Mouse (Mus musculus) hindbrain, embryonic 13.5 days (tissue): Measurements from ENCODE around the gene Pwwp2a. TPM values are rescaled to one million over a fixed set of nuclear protein-coding genes. Genes with fewer than 3 reads are reported as not detected.
A peak's percentile ranks its signal among the peaks of the same experiment; 100 is the strongest.

Source experiments
- ATAC-seq: fragments of 200-750 bp; cut with Nextera tagmentation; 2 replicates; pipeline ENCODE4 v1.8.0; 2017; ENCODE audit warnings: moderate TSS enrichment; ENCODE audit not compliant: low FRiP score
- H3K27ac ChIP-seq: fragments of 300-500 bp; sonication (generic); 2 replicates; pipeline ENCODE4 v1.5.1; 2015; ENCODE audit warnings: inconsistent platforms, mild to moderate bottlenecking, moderate library complexity
- H3K27me3 ChIP-seq: fragments of 300-500 bp; sonication (generic); 2 replicates; pipeline ENCODE4 v1.6.1; 2015; ENCODE audit warnings: mild to moderate bottlenecking, inconsistent platforms
- H3K36me3 ChIP-seq: fragments of 300-500 bp; sonication (generic); 2 replicates; pipeline ENCODE4 v1.6.1; 2015; ENCODE audit warnings: mild to moderate bottlenecking, inconsistent platforms
- H3K4me1 ChIP-seq: fragments of 300-500 bp; sonication (generic); replicated peaks from 2 replicates; pipeline ENCODE4 v1.6.1; 2015; ENCODE audit warnings: inconsistent platforms
- H3K4me2 ChIP-seq: fragments of 300-500 bp; sonication (generic); 2 replicates; pipeline ENCODE4 v1.6.1; 2015; ENCODE audit warnings: inconsistent platforms, mild to moderate bottlenecking, moderate library complexity
- H3K4me3 ChIP-seq: fragments of 300-500 bp; sonication (generic); 2 replicates; pipeline ENCODE4 v1.5.1; 2015; ENCODE audit warnings: mild to moderate bottlenecking, inconsistent platforms
- H3K9ac ChIP-seq: fragments of 300-500 bp; sonication (generic); 2 replicates; pipeline ENCODE4 v1.6.1; 2015; ENCODE audit warnings: mild to moderate bottlenecking, inconsistent platforms
- H3K9me3 ChIP-seq: fragments of 300-500 bp; sonication (generic); 2 replicates; pipeline ENCODE4 v1.6.1; 2016; ENCODE audit warnings: inconsistent platforms
- WGBS: fragments of 180-500 bp; shearing (Covaris S2); methylation state at CpG from one replicate; pipeline ENCODE4 v1.1.7; 2015; 5-methylcytosine and 5-hydroxymethylcytosine counted together
- polyA plus RNA-seq: library from polyadenylated mRNA; unstranded; fragments of >200 nt; fragmentation: Nextera tagmentation; extraction: Ambion mirVana; gene quantifications from 2 replicates; pipeline ENCODE4 v1.2.1, GENCODE M21; 2015

Pwwp2a gene
- polyA plus RNA-seq, 1 experiment from 2014 or later: 36.3 TPM

DNA sequence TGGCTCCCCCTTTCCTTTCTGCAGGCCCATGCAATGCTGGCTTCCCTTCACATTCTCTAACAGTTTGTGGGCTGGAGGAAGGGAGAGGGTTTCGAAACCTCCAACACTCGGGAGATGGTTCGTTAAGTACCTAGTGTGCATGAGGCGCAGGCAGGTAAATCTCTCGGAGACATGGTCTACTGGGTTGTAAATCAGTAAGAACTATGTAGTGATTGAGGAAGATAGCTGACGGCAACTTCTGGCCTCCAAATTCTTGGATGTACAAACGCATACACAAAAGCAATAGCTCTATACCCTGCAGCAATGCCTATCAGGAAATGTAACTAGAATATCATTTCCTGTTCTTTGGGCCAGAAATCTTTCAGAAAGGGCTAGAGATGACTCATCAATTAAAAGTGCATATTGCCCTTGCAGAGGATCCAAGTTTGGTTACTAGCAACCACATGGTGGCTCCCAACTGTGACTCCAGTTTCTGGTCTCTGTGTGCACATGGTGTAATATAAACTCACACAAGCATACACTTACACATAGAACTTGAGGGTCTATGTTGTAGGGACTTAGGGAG, 47.0 kb downstream of the Pwwp2a start:
- Histone ChIP-seq H3K27me3 (no peaks in the 10 kb centered on the region), H3K4me1 (no peaks in the 10 kb centered on the region), H3K9ac (no peak overlapping the region), H3K4me2 (no peak overlapping the region), H3K4me3 (no peak overlapping the region), H3K9me3 (no peaks in the 10 kb centered on the region), H3K36me3 (peaks cover 63% of the 10 kb centered on the region), H3K27ac (no peak overlapping the region)
- WGBS: 89% methylated on average over 7 of the region's 7 CpGs
- no peak for ATAC-seq

- Histone ChIP-seq H3K9ac (peak within 1 kb of the TSS; percentile 83), H3K4me1 (peaks cover 9% of the 10 kb centered on the region), H3K4me2 (peak within 1 kb of the TSS; percentile 94), H3K36me3 (peaks cover 26% of the 10 kb centered on the region), H3K9me3 (no peaks in the 10 kb centered on the region), H3K4me3 (peak within 1 kb of the TSS; percentile 71), H3K27ac (peak within 1 kb of the TSS; percentile 74), H3K27me3 (no peaks in the 10 kb centered on the region)
- peak; percentile 98 for ATAC-seq
- 4% methylated on average over 47 of the region's 47 CpGs for WGBS
These were observed 65.7 kb downstream of the Pwwp2a start, which contains the start of gene Ttc1 for GRCm38 (mm10) chr11:43747233-43748226. Gene Ttc1 (minus strand): TSS chr11:43748008.

GRCm38 (mm10) chr11:43751542-43751941, 69.7 kb downstream of the Pwwp2a start:
- Histone ChIP-seq H3K36me3 (no peaks in the 10 kb centered on the region), H3K4me1 (peaks cover 8% of the 10 kb centered on the region), H3K4me3 (no peak overlapping the region), H3K4me2 (no peak overlapping the region), H3K27ac (no peak overlapping the region), H3K9me3 (no peaks in the 10 kb centered on the region), H3K9ac (no peak overlapping the region), H3K27me3 (peaks cover 7% of the 10 kb centered on the region)
- no peak for ATAC-seq
- WGBS: 76% methylated on average over 2 of the region's 2 CpGs

- H3K36me3 ChIP-seq: no peaks in the 10 kb centered on the region
- ATAC-seq: no peak
- no peak overlapping the region for H3K9ac ChIP-seq
- no peaks in the 10 kb centered on the region for H3K4me1 ChIP-seq
- H3K27ac ChIP-seq: no peak overlapping the region
- WGBS: 84% methylated on average over 1 of the region's 1 CpGs
- H3K27me3 ChIP-seq: peaks cover 11% of the 10 kb centered on the region
- no peaks in the 10 kb centered on the region for H3K9me3 ChIP-seq
- no peak overlapping the region for H3K4me2 ChIP-seq
- H3K4me3 ChIP-seq: no peak overlapping the region
These were observed 72.8 kb downstream of the Pwwp2a start for GRCm38 (mm10) chr11:43754568-43754967.

DNA sequence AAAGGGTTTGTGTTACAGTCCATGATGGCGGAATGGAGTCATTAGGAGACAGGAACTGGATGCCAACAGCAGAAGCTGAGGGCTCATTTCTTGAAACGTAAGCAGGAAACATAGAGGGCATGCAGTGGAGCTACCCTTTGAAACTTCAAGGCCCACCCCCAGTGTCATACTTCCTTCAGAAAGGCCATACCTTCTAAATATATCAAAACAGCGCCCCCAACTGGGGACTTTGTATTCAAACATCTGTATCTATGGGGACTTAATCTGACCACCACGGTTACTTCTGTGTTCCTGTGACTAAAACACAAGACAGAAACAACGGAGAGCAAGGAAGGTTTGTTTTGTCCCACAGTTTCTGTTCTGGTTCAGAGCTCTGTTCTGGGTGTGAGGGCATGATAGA, 73.6 kb downstream of the Pwwp2a start:
- Histone ChIP-seq H3K36me3 (no peaks in the 10 kb centered on the region), H3K27me3 (peaks cover 11% of the 10 kb centered on the region), H3K27ac (no peak overlapping the region), H3K4me3 (no peak overlapping the region), H3K9me3 (no peaks in the 10 kb centered on the region), H3K4me2 (no peak overlapping the region), H3K9ac (no peak overlapping the region), H3K4me1 (no peaks in the 10 kb centered on the region)
- 64% methylated on average over 5 of the region's 5 CpGs for WGBS
- no peak for ATAC-seq

- no peaks in the 10 kb centered on the region for H3K4me1 ChIP-seq
- no peak overlapping the region for H3K4me3 ChIP-seq
- no peaks in the 10 kb centered on the region for H3K36me3 ChIP-seq
- WGBS: 65% methylated on average over 2 of the region's 2 CpGs
- no peaks in the 10 kb centered on the region for H3K9me3 ChIP-seq
- H3K27me3 ChIP-seq: peaks cover 14% of the 10 kb centered on the region
- no peak overlapping the region for H3K4me2 ChIP-seq
- no peak overlapping the region for H3K27ac ChIP-seq
- H3K9ac ChIP-seq: no peak overlapping the region
- ATAC-seq: no peak
These were observed 76.6 kb downstream of the Pwwp2a start for GRCm38 (mm10) chr11:43758436-43758835.

DNA sequence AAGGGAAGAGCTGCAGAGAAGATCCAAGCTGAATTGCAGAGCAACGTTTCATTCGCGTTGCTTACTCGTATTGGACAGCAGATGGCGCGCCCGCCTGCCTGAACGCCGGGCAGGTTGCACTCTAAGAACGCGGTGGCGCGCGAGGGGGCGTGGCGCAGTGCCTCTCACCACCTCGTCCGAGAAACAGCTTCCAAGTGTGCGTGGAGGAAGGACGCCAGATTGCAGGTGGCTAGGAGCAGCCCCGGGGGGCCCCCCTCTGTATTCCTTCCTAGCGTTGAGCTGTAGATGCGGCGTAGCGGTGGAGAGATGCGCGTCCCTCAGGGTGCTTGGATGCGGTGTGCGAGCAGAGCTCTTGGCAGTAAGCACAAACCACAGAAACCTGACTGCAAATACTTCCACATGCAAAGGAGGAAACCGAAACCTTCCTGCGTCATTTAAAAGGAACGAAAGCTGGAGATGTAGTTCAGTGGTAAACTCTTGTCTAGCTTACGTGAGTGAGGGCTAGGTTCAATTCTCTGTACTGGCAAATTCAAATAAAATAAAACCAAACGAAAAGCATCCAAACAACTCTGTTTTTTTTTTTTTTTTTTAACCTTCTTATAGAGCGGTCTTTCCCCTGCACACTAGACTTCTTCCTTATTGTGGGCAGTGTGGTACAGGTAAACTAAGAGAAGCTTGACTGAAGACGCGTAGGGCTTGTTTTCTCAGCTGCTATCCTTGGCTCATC, 85.3 kb downstream of the Pwwp2a start:
- ATAC-seq: peak; percentile 95
- Histone ChIP-seq H3K4me2 (peak overlapping the region; percentile 65), H3K9me3 (no peaks in the 10 kb centered on the region), H3K9ac (peak overlapping the region; percentile 65), H3K4me1 (peaks cover 5% of the 10 kb centered on the region), H3K27me3 (peaks cover 15% of the 10 kb centered on the region), H3K36me3 (no peaks in the 10 kb centered on the region), H3K27ac (no peak overlapping the region), H3K4me3 (peak overlapping the region; percentile 48)
- 7% methylated on average over 37 of the region's 37 CpGs for WGBS

- Histone ChIP-seq H3K4me2 (peak overlapping the region; percentile 65), H3K36me3 (no peaks in the 10 kb centered on the region), H3K4me3 (no peak overlapping the region), H3K9ac (no peak overlapping the region), H3K27me3 (peaks cover 15% of the 10 kb centered on the region), H3K4me1 (peaks cover 5% of the 10 kb centered on the region), H3K27ac (no peak overlapping the region), H3K9me3 (no peaks in the 10 kb centered on the region)
- WGBS: 70% methylated on average over 11 of the region's 11 CpGs
- ATAC-seq: no peak
These were observed 86.0 kb downstream of the Pwwp2a start for GRCm38 (mm10) chr11:43767749-43768148.

- Histone ChIP-seq H3K27ac (no peak overlapping the region), H3K4me2 (no peak overlapping the region), H3K9ac (no peak overlapping the region), H3K4me3 (no peak overlapping the region), H3K9me3 (no peaks in the 10 kb centered on the region), H3K36me3 (no peaks in the 10 kb centered on the region), H3K27me3 (peaks cover 28% of the 10 kb centered on the region), H3K4me1 (peaks cover 5% of the 10 kb centered on the region)
- no peak for ATAC-seq
- WGBS: 85% methylated on average over 4 of the region's 4 CpGs
These were observed 88.3 kb downstream of the Pwwp2a start for GRCm38 (mm10) chr11:43770110-43770509.

Other genes with a start within 250 kb of the Pwwp2a start
- 71.0 and 71.5 TPM in 2 replicates for gene Slu7, start 248.3 kb upstream of the Pwwp2a start, polyA plus RNA-seq
- gene C1qtnf2, start 207.7 kb upstream of the Pwwp2a start, polyA plus RNA-seq: 8.0 and 8.3 TPM in 2 replicates
- 18.5 and 20.8 TPM in 2 replicates for gene Ccnjl, start 153.2 kb upstream of the Pwwp2a start, polyA plus RNA-seq
- 6.1 and 7.2 TPM in 2 replicates for gene 4933415A04Rik, start 95.0 kb upstream of the Pwwp2a start, polyA plus RNA-seq
- not detected in 2 replicates for gene Fabp6, start 80.5 kb upstream of the Pwwp2a start, polyA plus RNA-seq
- gene Ttc1, start 66.0 kb downstream of the Pwwp2a start, polyA plus RNA-seq: 91.9 and 94.2 TPM in 2 replicates
- gene Adra1b, start 219.2 kb downstream of the Pwwp2a start, polyA plus RNA-seq: 4.4 and 4.7 TPM in 2 replicates